Mouse (Mus musculus) heart, adult 11 months (tissue): ENCODE measurements around the gene Rnf207.

Experiments
- DNase-seq: peaks from one replicate; pipeline ENCODE4 v3.0.0; 2022

The Rnf207 gene

GRCm38 (mm10) chr4:152318517-152319234, at the start of gene Rnf207:
Gene Rnf207, minus strand, starts transcription at chr4:152318993.
- peak; percentile 98 for DNase-seq

- no peak for DNase-seq
Observed at GRCm38 (mm10) chr4:152365228-152365627, 46.4 kb upstream of the Rnf207 start.

GRCm38 (mm10) chr4:152362180-152362579, 43.4 kb upstream of the Rnf207 start:
- DNase-seq: no peak

GRCm38 (mm10) chr4:152360855-152361254, 42.1 kb upstream of the Rnf207 start:
- DNase-seq: no peak

GRCm38 (mm10) chr4:152359700-152360099, 40.9 kb upstream of the Rnf207 start:
- no peak for DNase-seq

GRCm38 (mm10) chr4:152355672-152356071, 36.9 kb upstream of the Rnf207 start:
- DNase-seq: no peak

- peak; percentile 92 for DNase-seq
Observed at GRCm38 (mm10) chr4:152353886-152354637, 35.3 kb upstream of the Rnf207 start.

- no peak for DNase-seq
Observed at GRCm38 (mm10) chr4:152351422-152352305, 32.9 kb upstream of the Rnf207 start.

- DNase-seq: no peak
Observed at GRCm38 (mm10) chr4:152350722-152351421, 32.1 kb upstream of the Rnf207 start.

GRCm38 (mm10) chr4:152349837-152350381, 31.1 kb upstream of the Rnf207 start:
- no peak for DNase-seq

- peak; percentile 98 for DNase-seq
Observed at GRCm38 (mm10) chr4:152345120-152345889, 26.5 kb upstream of the Rnf207 start.

GRCm38 (mm10) chr4:152344651-152345050, 25.9 kb upstream of the Rnf207 start:
- no peak for DNase-seq

- no peak for DNase-seq
Observed at GRCm38 (mm10) chr4:152343296-152343695, 24.5 kb upstream of the Rnf207 start.

GRCm38 (mm10) chr4:152340584-152341284, 21.9 kb upstream of the Rnf207 start:
- DNase-seq: no peak

- no peak for DNase-seq
Observed at GRCm38 (mm10) chr4:152339293-152339790, 20.5 kb upstream of the Rnf207 start.

- DNase-seq: no peak
Observed at GRCm38 (mm10) chr4:152338419-152339292, 19.9 kb upstream of the Rnf207 start, which contains the start of gene Chd5. Gene Chd5, plus strand, starts transcription at chr4:152338651.

- DNase-seq: no peak
Observed at GRCm38 (mm10) chr4:152337772-152338171, 19.0 kb upstream of the Rnf207 start.

- DNase-seq: no peak
Observed at GRCm38 (mm10) chr4:152333587-152333986, 14.8 kb upstream of the Rnf207 start.

- DNase-seq: peak; percentile 93
Observed at GRCm38 (mm10) chr4:152332952-152333351, 14.2 kb upstream of the Rnf207 start.
